Mouse (Mus musculus) MEL (cell line): Measurements from ENCODE around the gene Tcf23. TPM values are rescaled to one million over a fixed set of nuclear protein-coding genes. Genes with fewer than 3 reads are reported as not detected.

Source experiments
- DNase-seq: peaks from one replicate; pipeline ENCODE4 v3.0.0; 2011; ENCODE audit warnings: low read depth, low spot score
- H3K27ac ChIP-seq: 2 replicates; pipeline ENCODE4 v1.5.1; 2012; ENCODE audit warnings: low read depth, mild to moderate bottlenecking, control low read depth, low read length, moderate library complexity; ENCODE audit not compliant: control insufficient read depth
- H3K27me3 ChIP-seq, 2 experiments: fragments of 150-350 bp in 1 of 2; sonication (generic) in 1 of 2; 2 replicates each; pipeline ENCODE4 v1.6.1; 2012; ENCODE audit warnings: low read length in 2 of 2, mild to moderate bottlenecking in 2 of 2, improper control_type of control experiment in 1 of 2, moderate library complexity in 1 of 2; ENCODE audit not compliant: insufficient read depth in 2 of 2, control insufficient read depth in 1 of 2
- H3K36me3 ChIP-seq, 2 experiments: 2 replicates each; pipeline ENCODE4 v1.6.1; 2012 to 2014; ENCODE audit warnings: low read length in 2 of 2, improper control_type of control experiment in 1 of 2, inconsistent platforms in 1 of 2, mild to moderate bottlenecking in 1 of 2; ENCODE audit not compliant: insufficient read depth in 2 of 2, control insufficient read depth in 1 of 2
- H3K4me1 ChIP-seq, 2 experiments: fragments of 150-350 bp in 1 of 2; sonication (generic) in 1 of 2; 2 replicates each; pipeline ENCODE4 v1.6.1; 2012; ENCODE audit warnings: low read length in 2 of 2, improper control_type of control experiment in 1 of 2, mild to moderate bottlenecking in 1 of 2; ENCODE audit not compliant: insufficient read depth in 2 of 2, control insufficient read depth in 1 of 2
- H3K4me3 ChIP-seq, 2 experiments: fragments of 150-350 bp in 1 of 2; sonication (generic) in 1 of 2; 2 replicates each; pipeline ENCODE4 v1.5.1; 2012; ENCODE audit warnings: low read depth in 2 of 2, low read length in 2 of 2, mild to moderate bottlenecking in 2 of 2, moderate library complexity in 2 of 2, control low read depth in 1 of 2, improper control_type of control experiment in 1 of 2; ENCODE audit not compliant: control insufficient read depth in 1 of 2, insufficient read depth in 1 of 2
- H3K79me2 ChIP-seq: 2 replicates; pipeline ENCODE4 v1.6.1; 2012; ENCODE audit warnings: mild to moderate bottlenecking, low read length, moderate library complexity; ENCODE audit not compliant: control insufficient read depth, poor library complexity, insufficient read depth
- H3K9ac ChIP-seq: 2 replicates; pipeline ENCODE4 v1.6.1; 2012; ENCODE audit warnings: low read depth, mild to moderate bottlenecking, control low read depth, low read length, moderate library complexity; ENCODE audit not compliant: control insufficient read depth, poor library complexity, severe bottlenecking
- H3K9me3 ChIP-seq: fragments of 150-350 bp; sonication (generic); replicated peaks from 2 replicates; pipeline ENCODE4 v1.6.1; 2012; ENCODE audit warnings: mild to moderate bottlenecking, low read length, improper control_type of control experiment, moderate library complexity; ENCODE audit not compliant: insufficient read depth
- BHLHE40 ChIP-seq: IDR thresholded peaks from 2 replicates; pipeline ENCODE4 v1.6.1; 2012; ENCODE audit warnings: low read depth, mild to moderate bottlenecking, inconsistent platforms, low read length, improper control_type of control experiment, borderline replicate concordance
- CTCF ChIP-seq, 3 experiments: IDR thresholded peaks in 2 of 3; conservative IDR thresholded peaks in 1 of 3; 2 replicates each; pipeline ENCODE4 v1.5.1; 2011 to 2012; ENCODE audit warnings: low read length in 3 of 3, low read depth in 2 of 3, mild to moderate bottlenecking in 2 of 3, improper control_type of control experiment in 1 of 3, inconsistent platforms in 1 of 3, mixed read lengths in 1 of 3, moderate library complexity in 1 of 3; ENCODE audit not compliant: control insufficient read depth in 1 of 3, insufficient read depth in 1 of 3, poor library complexity in 1 of 3, severe bottlenecking in 1 of 3
- E2F4 ChIP-seq: IDR thresholded peaks from 2 replicates; pipeline ENCODE4 v1.6.1; 2011; ENCODE audit warnings: low read depth, low read length, improper control_type of control experiment, borderline replicate concordance
- ELF1 ChIP-seq: IDR thresholded peaks from 2 replicates; pipeline ENCODE4 v1.6.1; 2014; ENCODE audit warnings: low read depth, mild to moderate bottlenecking, inconsistent platforms, low read length, improper control_type of control experiment, moderate library complexity
- EP300 ChIP-seq, 2 experiments: IDR thresholded peaks; 2 replicates each; pipeline ENCODE4 v1.6.1; 2011; ENCODE audit warnings: improper control_type of control experiment in 2 of 2, low read length in 2 of 2, low read depth in 1 of 2, mild to moderate bottlenecking in 1 of 2
- ETS1 ChIP-seq: IDR thresholded peaks from 2 replicates; pipeline ENCODE4 v1.6.1; 2012; ENCODE audit warnings: low read depth, mild to moderate bottlenecking, inconsistent platforms, low read length, improper control_type of control experiment, moderate library complexity
- GATA1 ChIP-seq: IDR thresholded peaks from 2 replicates; pipeline ENCODE4 v1.6.1; 2011; ENCODE audit warnings: low read depth, low read length, improper control_type of control experiment
- JUND ChIP-seq: IDR thresholded peaks from 2 replicates; pipeline ENCODE4 v1.6.1; 2011; ENCODE audit warnings: low read depth, mild to moderate bottlenecking, improper control_type of control experiment, low read length
- KAT2A ChIP-seq: conservative IDR thresholded peaks from 2 replicates; pipeline ENCODE4 v1.6.1; 2012; ENCODE audit warnings: low read depth, low read length, improper control_type of control experiment, inconsistent platforms
- MAFK ChIP-seq: IDR thresholded peaks from 2 replicates; pipeline ENCODE4 v1.6.1; 2011; ENCODE audit warnings: low read depth, mild to moderate bottlenecking, low read length, improper control_type of control experiment, borderline replicate concordance
- MAX ChIP-seq: IDR thresholded peaks from 2 replicates; pipeline ENCODE4 v1.6.1; 2011; ENCODE audit warnings: low read length, improper control_type of control experiment
- NRF1 ChIP-seq: IDR thresholded peaks from 2 replicates; pipeline ENCODE4 v1.6.1; 2014; ENCODE audit warnings: low read depth, mild to moderate bottlenecking, inconsistent platforms, low read length, improper control_type of control experiment, moderate library complexity; ENCODE audit not compliant: poor library complexity, insufficient read depth, severe bottlenecking
- RAD21 ChIP-seq: IDR thresholded peaks from 2 replicates; pipeline ENCODE4 v1.6.1; 2011; ENCODE audit warnings: mild to moderate bottlenecking, low read depth, low read length, improper control_type of control experiment
- RCOR1 ChIP-seq: IDR thresholded peaks from 2 replicates; pipeline ENCODE4 v1.6.1; 2012; ENCODE audit warnings: low read depth, mild to moderate bottlenecking, inconsistent platforms, low read length, improper control_type of control experiment
- SIN3A ChIP-seq: IDR thresholded peaks from 2 replicates; pipeline ENCODE4 v1.6.1; 2012; ENCODE audit warnings: low read length, improper control_type of control experiment, inconsistent platforms
- TAL1 ChIP-seq: IDR thresholded peaks from 2 replicates; pipeline ENCODE4 v1.6.1; 2012; ENCODE audit warnings: mild to moderate bottlenecking, inconsistent platforms, low read length, moderate library complexity, mixed read lengths
- TCF12 ChIP-seq: IDR thresholded peaks from 2 replicates; pipeline ENCODE4 v1.6.1; 2014; ENCODE audit warnings: low read depth, mild to moderate bottlenecking, inconsistent platforms, low read length, improper control_type of control experiment, moderate library complexity
- ZNF384 ChIP-seq: IDR thresholded peaks from 2 replicates; pipeline ENCODE4 v1.6.1; 2012; ENCODE audit warnings: low read depth, mild to moderate bottlenecking, inconsistent platforms, low read length, improper control_type of control experiment
- polyA plus RNA-seq, 2 experiments: library from polyadenylated mRNA; stranded (reverse) in 1 of 2; unstranded in 1 of 2; fragments of >175 nt in 1 of 2; fragments of >200 nt in 1 of 2; gene quantifications; 2 replicates each; pipeline versions ENCODE4 v1.2.1 to v1.2.4; 2012; ENCODE audit warnings: low replicate concordance in 2 of 2, low read depth in 1 of 2; ENCODE audit not compliant: insufficient read length in 2 of 2, insufficient read depth in 1 of 2, missing spikeins in 1 of 2
- total RNA-seq: library from RNA; depleted of rRNA; stranded (reverse); fragments of 300-350 nt; gene quantifications from 2 replicates; pipeline ENCODE4 v1.2.3, GENCODE M21; 2012

The Tcf23 gene
- total and polyA plus RNA-seq, 3 experiments = 0.07 to 0.08 TPM; not detected in 1

DNA sequence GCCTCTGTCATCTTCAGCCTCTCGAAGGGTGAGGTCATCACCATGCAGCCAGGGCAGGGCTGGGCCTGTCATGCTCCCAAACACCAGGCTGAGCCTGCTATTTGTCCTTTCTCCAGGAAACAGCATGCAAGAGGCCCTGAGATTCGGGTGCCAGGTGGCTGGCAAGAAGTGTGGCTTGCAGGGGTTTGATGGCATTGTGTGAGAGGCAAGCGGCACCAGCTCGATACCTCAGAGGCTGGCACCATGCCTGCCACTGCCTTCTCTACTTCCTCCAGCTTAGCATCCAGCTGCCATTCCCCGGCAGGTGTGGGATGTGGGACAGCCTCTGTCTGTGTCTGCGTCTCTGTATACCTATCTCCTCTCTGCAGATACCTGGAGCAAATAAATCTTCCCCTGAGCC lies 37.6 kb upstream of the Tcf23 start:
- Histone ChIP-seq H3K9me3 (no peaks in the 10 kb centered on the region), H3K9ac (no peak overlapping the region), H3K27me3 (no peaks in the 10 kb centered on the region), H3K79me2 (no peaks in the 10 kb centered on the region), H3K4me3 (no peak overlapping the region), H3K4me1 (no peaks in the 10 kb centered on the region), H3K36me3 (no peaks in the 10 kb centered on the region), H3K27ac (no peak overlapping the region)
- no peak for DNase-seq
- TF ChIP-seq RAD21 = no peak
- no peak for TF ChIP-seq CTCF (IDR thresholded peaks at IDR 0.05 in 2 of 3, conservative IDR thresholded peaks at IDR 0.05 in 1 of 3; ENCODE audit: control insufficient read depth in 1 of 3, insufficient read depth in 1 of 3, low read depth in 2 of 3, low read length in 3 of 3, poor library complexity in 1 of 3, severe bottlenecking in 1 of 3)
- no peak for TF ChIP-seq KAT2A
- no peak for TF ChIP-seq TAL1

DNA sequence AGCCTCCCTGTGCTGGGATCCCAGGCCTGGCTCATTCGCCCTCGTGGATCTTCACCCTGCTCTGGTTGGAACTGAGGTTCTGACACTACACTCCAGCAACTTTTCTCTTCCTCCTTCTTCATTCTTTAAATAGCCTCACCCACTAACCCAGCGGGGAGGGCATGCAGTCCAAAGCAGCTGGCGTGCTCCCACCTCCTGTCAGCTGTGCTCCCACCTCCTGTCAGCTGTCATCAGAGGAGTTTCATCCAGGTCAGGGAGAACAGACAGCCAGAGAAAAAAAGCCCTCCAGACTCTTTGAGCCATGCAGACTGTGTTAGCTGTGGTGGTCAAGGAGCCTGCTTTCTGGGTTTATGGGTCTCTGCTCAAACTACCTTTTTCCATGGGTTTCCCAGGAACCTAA lies 37.1 kb upstream of the Tcf23 start:
- no peaks in the 10 kb centered on the region for H3K4me1 ChIP-seq
- H3K36me3 ChIP-seq = no peaks in the 10 kb centered on the region
- TF ChIP-seq MAX (no peak), SIN3A (no peak)
- H3K27me3 ChIP-seq = no peaks in the 10 kb centered on the region
- no peaks in the 10 kb centered on the region for H3K9me3 ChIP-seq
- no peak overlapping the region for H3K4me3 ChIP-seq
- no peak overlapping the region for H3K27ac ChIP-seq
- H3K9ac ChIP-seq = no peak overlapping the region
- no peak for DNase-seq
- no peaks in the 10 kb centered on the region for H3K79me2 ChIP-seq

DNA sequence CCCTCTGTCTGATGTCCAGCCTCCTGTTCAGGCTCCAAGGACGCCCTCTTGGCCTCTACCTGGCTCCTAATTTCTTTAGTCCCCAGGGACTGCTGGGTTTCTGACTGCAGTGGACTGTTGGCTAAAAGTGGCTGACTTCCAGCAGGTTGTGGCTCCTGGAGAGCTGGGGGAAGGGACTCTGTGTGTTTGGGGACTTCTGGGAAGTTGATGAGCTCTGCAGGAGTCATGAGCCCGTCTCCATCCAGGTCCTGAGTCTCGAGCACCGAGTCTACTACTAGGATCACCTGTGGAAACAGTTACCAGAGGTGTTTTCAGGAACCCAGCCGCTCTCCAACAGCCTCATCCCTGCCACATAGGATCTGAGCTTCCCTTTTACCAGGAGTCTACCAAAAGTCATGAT lies 34.8 kb upstream of the Tcf23 start:
- TF ChIP-seq RCOR1 (no peak), GATA1 (no peak), ELF1 (no peak), NRF1 (no peak), ETS1 (no peak), JUND (no peak), SIN3A (no peak), EP300 (IDR thresholded peaks at IDR 0.05; ENCODE audit: low read depth in 1 of 2, low read length in 2 of 2) (no peak), BHLHE40 (no peak), TCF12 (no peak), E2F4 (no peak), MAFK (no peak), TAL1 (no peak), ZNF384 (no peak)
- DNase-seq = no peak
- H3K4me3 ChIP-seq = no peak overlapping the region
- no peaks in the 10 kb centered on the region for H3K79me2 ChIP-seq
- H3K4me1 ChIP-seq = no peaks in the 10 kb centered on the region
- H3K27me3 ChIP-seq = no peaks in the 10 kb centered on the region
- H3K9ac ChIP-seq = no peak overlapping the region
- no peak overlapping the region for H3K27ac ChIP-seq
- H3K36me3 ChIP-seq = no peaks in the 10 kb centered on the region
- no peaks in the 10 kb centered on the region for H3K9me3 ChIP-seq
